Mouse (Mus musculus) left cerebral cortex, adult 11 months (tissue): Measurements from ENCODE around the gene Gm14214.

Experiments
- DNase-seq: peaks from one replicate; pipeline ENCODE4 v3.0.0; 2022; ENCODE audit warnings: low spot score

Gm14214 gene

DNA sequence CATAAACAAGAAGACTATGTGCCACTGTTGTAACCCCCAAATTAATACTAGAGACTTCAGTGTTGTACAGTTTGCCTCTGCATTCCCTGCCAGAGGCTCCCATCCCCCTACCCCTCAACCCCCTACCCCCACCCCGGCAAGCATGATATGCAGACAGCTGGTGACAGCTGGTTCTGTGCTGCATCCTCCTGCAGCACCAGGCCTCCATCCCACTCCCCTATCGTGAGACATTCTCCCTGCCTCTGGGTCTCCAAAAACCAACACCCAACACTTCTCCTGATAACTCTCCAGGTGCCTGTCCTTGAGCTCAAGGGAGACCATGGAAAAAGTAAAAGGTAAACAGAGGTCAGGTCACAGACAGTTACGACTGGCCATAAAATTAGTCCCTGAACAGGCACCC is 40.1 kb downstream of the Gm14214 start:
- DNase-seq: no peak

DNA sequence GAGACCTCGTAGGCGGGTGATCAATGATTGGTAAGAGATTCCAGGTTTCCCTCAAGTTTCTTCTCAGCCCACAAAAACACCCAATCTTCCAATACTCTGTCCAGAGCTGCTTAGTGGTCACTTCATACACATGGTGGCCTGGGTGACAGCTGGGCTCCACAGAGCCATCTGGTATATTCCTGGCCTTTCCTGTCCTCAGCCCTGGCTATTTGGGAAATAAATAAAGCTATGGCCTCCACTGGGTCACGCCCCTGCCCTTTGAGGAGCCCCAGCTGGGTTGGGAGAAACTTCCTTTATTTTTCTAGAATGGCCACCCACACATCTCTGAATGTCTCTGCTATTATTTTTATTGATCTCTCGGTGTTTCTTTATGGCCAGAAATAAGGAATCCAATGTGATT is 46.4 kb downstream of the Gm14214 start:
- DNase-seq: no peak

DNA sequence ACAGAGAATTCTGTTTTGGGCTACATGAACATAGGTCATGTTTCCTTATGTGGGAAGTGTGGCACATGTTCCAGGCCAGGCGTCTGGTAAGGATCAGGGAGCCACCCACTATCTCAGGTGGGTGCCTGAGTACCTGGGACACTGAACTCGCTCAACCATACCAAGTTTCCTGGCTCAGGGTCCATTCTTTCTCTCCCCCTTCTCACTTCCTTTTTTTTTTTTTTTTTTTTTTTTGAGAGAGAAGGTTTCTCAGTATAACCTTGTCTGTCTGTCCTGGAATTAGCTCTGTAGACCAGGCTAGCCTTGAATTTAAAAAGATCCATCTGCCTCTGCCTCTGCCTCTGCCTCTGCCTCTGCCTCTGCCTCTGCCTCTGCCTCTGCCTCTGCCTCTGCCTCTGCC is 49.5 kb downstream of the Gm14214 start:
- DNase-seq: no peak
